Mouse (Mus musculus): Measurements from ENCODE around the gene Fsd2. TPM values are rescaled to one million over a fixed set of nuclear protein-coding genes. Genes with fewer than 3 reads are reported as not detected.

The Fsd2 gene
- total and polyA plus RNA-seq, 3 experiments = 0.03 TPM; not detected in 2

DNA sequence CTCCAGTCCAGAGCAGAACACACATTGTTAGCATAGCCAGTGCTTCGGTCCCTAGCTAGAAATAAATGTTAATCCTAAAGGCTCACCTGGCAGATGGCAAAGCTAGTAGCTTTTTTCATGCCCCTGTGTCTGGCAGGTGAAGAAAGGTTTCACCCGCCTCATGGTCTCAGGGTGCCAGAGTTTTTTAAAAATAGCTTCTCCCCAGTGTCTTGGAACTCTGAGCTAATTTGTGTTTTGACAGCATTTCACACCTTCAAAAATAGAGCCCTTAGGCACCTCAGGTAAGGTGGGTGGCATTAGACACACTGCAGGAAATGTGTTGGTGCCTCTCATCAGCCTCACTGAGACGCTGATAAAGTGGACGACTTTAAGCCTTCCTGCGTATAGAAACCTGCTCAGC, 28.3 kb upstream of the Fsd2 start:
- Histone ChIP-seq H3K9ac (ENCODE audit: control insufficient read depth, low read depth, low read length, poor library complexity, severe bottlenecking) (no peak overlapping the region), H3K9me3 (replicated peaks; ENCODE audit: insufficient read depth, low read length) (no peaks in the 10 kb centered on the region), H3K27me3 (ENCODE audit: control insufficient read depth in 1 of 2, insufficient read depth in 2 of 2, low read length in 2 of 2) (no peaks in the 10 kb centered on the region), H3K4me3 (ENCODE audit: control insufficient read depth in 1 of 2, insufficient read depth in 1 of 2, low read depth in 2 of 2, low read length in 2 of 2) (no peak overlapping the region), H3K27ac (ENCODE audit: control insufficient read depth, low read depth, low read length) (no peak overlapping the region), H3K79me2 (ENCODE audit: control insufficient read depth, insufficient read depth, low read length, poor library complexity) (no peaks in the 10 kb centered on the region), H3K4me1 (ENCODE audit: control insufficient read depth in 1 of 2, insufficient read depth in 2 of 2, low read length in 2 of 2) (no peaks in the 10 kb centered on the region), H3K36me3 (ENCODE audit: control insufficient read depth in 1 of 2, insufficient read depth in 2 of 2, low read length in 2 of 2) (peaks cover 0 to 13% of the 10 kb centered on the region in 2 experiments; a peak in 2 of 4 replicates)
- TF ChIP-seq TCF12 (IDR thresholded peaks at IDR 0.05; ENCODE audit: low read depth, low read length) (no peak), NELFE (IDR thresholded peaks at IDR 0.05; ENCODE audit: low read depth, low read length) (no peak), CTCF (IDR thresholded peaks at IDR 0.05 in 2 of 3, conservative IDR thresholded peaks at IDR 0.05 in 1 of 3; ENCODE audit: control insufficient read depth in 1 of 3, insufficient read depth in 1 of 3, low read depth in 2 of 3, low read length in 3 of 3, poor library complexity in 1 of 3, severe bottlenecking in 1 of 3) (no peak), POLR2AphosphoS5 (IDR thresholded peaks at IDR 0.05; ENCODE audit: borderline replicate concordance, low read depth, low read length) (no peak), GABPA (IDR thresholded peaks at IDR 0.05; ENCODE audit: low read depth, low read length) (no peak), CHD2 (IDR thresholded peaks at IDR 0.05; ENCODE audit: low read length) (no peak), CHD1 (IDR thresholded peaks at IDR 0.05; ENCODE audit: low read depth, low read length) (no peak), POLR2AphosphoS2 (IDR thresholded peaks at IDR 0.05; ENCODE audit: low read length) (no peak), SIN3A (IDR thresholded peaks at IDR 0.05; ENCODE audit: low read length) (no peak)
- no peak for DNase-seq (ENCODE audit: low read depth, low spot score)

DNA sequence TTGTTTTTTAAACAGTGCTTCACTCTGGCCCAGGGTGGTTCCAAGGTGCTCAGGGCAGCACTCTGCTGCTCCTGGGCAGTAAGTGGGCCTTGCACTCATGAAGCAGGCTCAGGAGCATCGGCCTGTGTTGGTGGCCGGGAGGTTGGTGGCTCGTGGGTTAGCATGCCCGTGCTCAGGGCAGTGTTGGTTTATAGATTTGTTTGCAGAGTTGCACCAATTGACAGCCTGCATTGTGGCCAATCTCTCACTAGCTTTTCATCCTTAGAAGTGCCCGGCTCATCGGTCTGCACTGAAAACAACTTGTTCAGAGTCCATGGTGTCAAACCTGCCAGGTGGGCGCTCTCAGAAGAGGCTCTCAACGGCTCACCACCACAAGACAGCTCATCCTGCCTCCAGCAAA, 26.6 kb upstream of the Fsd2 start:
- no peaks in the 10 kb centered on the region for H3K9me3 ChIP-seq (replicated peaks; ENCODE audit: insufficient read depth, low read length)
- no peaks in the 10 kb centered on the region for H3K27me3 ChIP-seq (ENCODE audit: control insufficient read depth in 1 of 2, insufficient read depth in 2 of 2, low read length in 2 of 2)
- H3K9ac ChIP-seq (ENCODE audit: control insufficient read depth, low read depth, low read length, poor library complexity, severe bottlenecking) = no peak overlapping the region
- DNase-seq (ENCODE audit: low read depth, low spot score) = no peak
- TF ChIP-seq BHLHE40 (IDR thresholded peaks at IDR 0.05; ENCODE audit: borderline replicate concordance, low read depth, low read length) (no peak), ZNF384 (IDR thresholded peaks at IDR 0.05; ENCODE audit: low read depth, low read length) (no peak), RCOR1 (IDR thresholded peaks at IDR 0.05; ENCODE audit: low read depth, low read length) (no peak), CHD1 (IDR thresholded peaks at IDR 0.05; ENCODE audit: low read depth, low read length) (no peak), POLR2AphosphoS5 (IDR thresholded peaks at IDR 0.05; ENCODE audit: borderline replicate concordance, low read depth, low read length) (no peak), GATA1 (IDR thresholded peaks at IDR 0.05; ENCODE audit: low read depth, low read length) (no peak), GABPA (IDR thresholded peaks at IDR 0.05; ENCODE audit: low read depth, low read length) (no peak), CTCF (IDR thresholded peaks at IDR 0.05 in 2 of 3, conservative IDR thresholded peaks at IDR 0.05 in 1 of 3; ENCODE audit: control insufficient read depth in 1 of 3, insufficient read depth in 1 of 3, low read depth in 2 of 3, low read length in 3 of 3, poor library complexity in 1 of 3, severe bottlenecking in 1 of 3) (no peak), JUND (IDR thresholded peaks at IDR 0.05; ENCODE audit: low read depth, low read length) (no peak), UBTF (IDR thresholded peaks at IDR 0.05; ENCODE audit: borderline replicate concordance, insufficient read depth, low read depth, low read length) (no peak), ZC3H11A (IDR thresholded peaks at IDR 0.05; ENCODE audit: low read depth, low read length) (no peak)
- H3K27ac ChIP-seq (ENCODE audit: control insufficient read depth, low read depth, low read length) = no peak overlapping the region
- H3K4me3 ChIP-seq (ENCODE audit: control insufficient read depth in 1 of 2, insufficient read depth in 1 of 2, low read depth in 2 of 2, low read length in 2 of 2) = no peak overlapping the region
- H3K79me2 ChIP-seq (ENCODE audit: control insufficient read depth, insufficient read depth, low read length, poor library complexity) = no peaks in the 10 kb centered on the region
- H3K4me1 ChIP-seq (ENCODE audit: control insufficient read depth in 1 of 2, insufficient read depth in 2 of 2, low read length in 2 of 2) = no peaks in the 10 kb centered on the region
- peaks cover 0 to 17% of the 10 kb centered on the region in 2 experiments; a peak in 2 of 4 replicates for H3K36me3 ChIP-seq (ENCODE audit: control insufficient read depth in 1 of 2, insufficient read depth in 2 of 2, low read length in 2 of 2)

Measured in MEL (cell line).